Mouse (Mus musculus) embryonic fibroblast, embryonic 13.5 days (primary cell): Measurements from ENCODE around the gene Zp3r. TPM values are rescaled to one million over a fixed set of nuclear protein-coding genes. Genes with fewer than 3 reads are reported as not detected.
"Not testable (repeated sequence)": the region's sequence is repeated elsewhere in the genome, so short reads cannot be mapped to it uniquely, and the experiment has no call there.

Source experiments
- H3K27ac ChIP-seq: 2 replicates; pipeline ENCODE4 v1.5.1; 2012; ENCODE audit warnings: low read length, control low read depth, inconsistent platforms; ENCODE audit not compliant: insufficient read depth
- H3K4me1 ChIP-seq: 2 replicates; pipeline ENCODE4 v1.6.1; 2011; ENCODE audit warnings: low read length; ENCODE audit not compliant: control insufficient read depth, insufficient read depth
- H3K4me3 ChIP-seq: 2 replicates; pipeline ENCODE4 v1.5.1; 2011; ENCODE audit warnings: mild to moderate bottlenecking, control low read depth, low read length; ENCODE audit not compliant: insufficient read depth
- CTCF ChIP-seq: IDR thresholded peaks from 2 replicates; pipeline ENCODE4 v1.5.1; 2011; ENCODE audit warnings: mild to moderate bottlenecking, control low read depth, low read length, moderate library complexity, borderline replicate concordance; ENCODE audit not compliant: insufficient read depth
- POLR2A ChIP-seq: IDR thresholded peaks from 2 replicates; pipeline ENCODE4 v1.6.1; 2011; ENCODE audit warnings: low read depth, mild to moderate bottlenecking, control low read depth, low read length, moderate library complexity
- polyA plus RNA-seq: library from polyadenylated mRNA; stranded (reverse); fragments of >200 nt; gene quantifications from 2 replicates; pipeline ENCODE4 v1.2.4, GENCODE M21; 2011; ENCODE audit warnings: low read depth; ENCODE audit not compliant: missing spikeins, insufficient read length

Gene Zp3r
- not detected in 2 replicates for polyA plus RNA-seq

GRCm38 (mm10) chr1:130629521-130629920, at the start of gene Zp3r:
Gene Zp3r, minus strand, starts transcription at chr1:130629621.
- H3K27ac ChIP-seq, result no peak within 1 kb of the TSS
- no peak within 1 kb of the TSS for H3K4me3 ChIP-seq
- TF ChIP-seq POLR2A (no peak), CTCF (no peak)
- H3K4me1 ChIP-seq, result no peaks in the 10 kb centered on the region

GRCm38 (mm10) chr1:130678551-130678950, 49.1 kb upstream of the Zp3r start:
- TF ChIP-seq POLR2A (no peak), CTCF (no peak)

GRCm38 (mm10) chr1:130663576-130663975, 34.2 kb upstream of the Zp3r start:
- H3K27ac ChIP-seq, H3K4me1 ChIP-seq, H3K4me3 ChIP-seq: not testable (repeated sequence)

More at GRCm38 (mm10) chr1:130678551-130678950, 49.1 kb upstream of the Zp3r start:
- no peaks in the 10 kb centered on the region for H3K4me1 ChIP-seq
- no peak overlapping the region for H3K27ac ChIP-seq
- no peak overlapping the region for H3K4me3 ChIP-seq

GRCm38 (mm10) chr1:130661454-130661853, 32.0 kb upstream of the Zp3r start, which contains the start of gene C4bp:
Gene C4bp, minus strand, starts transcription at chr1:130661632.
- H3K27ac ChIP-seq, result no peak within 1 kb of the TSS
- no peaks in the 10 kb centered on the region for H3K4me1 ChIP-seq
- H3K4me3 ChIP-seq, result no peak within 1 kb of the TSS
- TF ChIP-seq CTCF (no peak), POLR2A (no peak)

DNA sequence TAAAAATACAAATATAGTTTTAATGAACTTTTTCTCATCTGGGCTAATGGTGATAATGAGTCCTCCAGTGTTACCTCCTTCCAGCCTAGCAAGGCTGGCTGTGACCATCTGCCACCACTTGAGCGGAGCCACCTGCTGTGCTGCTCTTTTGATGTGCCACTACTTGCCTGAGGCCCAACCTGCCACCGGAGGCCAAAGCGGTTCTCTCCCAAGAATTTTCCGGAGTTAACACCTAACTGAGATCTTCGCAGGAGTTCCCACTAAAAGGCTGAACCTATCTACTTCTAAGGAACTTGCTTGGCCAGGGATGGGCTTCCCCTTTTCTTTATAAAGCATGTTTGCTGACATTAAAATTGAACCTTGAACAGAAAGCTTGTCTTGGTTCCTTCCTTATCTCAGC, 30.2 kb upstream of the Zp3r start:
- H3K27ac ChIP-seq, H3K4me3 ChIP-seq, H3K4me1 ChIP-seq: not testable (repeated sequence)

- Histone ChIP-seq H3K4me3 (no peak overlapping the region), H3K27ac (no peak overlapping the region), H3K4me1 (no peaks in the 10 kb centered on the region)
- TF ChIP-seq POLR2A (no peak), CTCF (no peak)
Observed at GRCm38 (mm10) chr1:130644103-130644502, 14.7 kb upstream of the Zp3r start.

DNA sequence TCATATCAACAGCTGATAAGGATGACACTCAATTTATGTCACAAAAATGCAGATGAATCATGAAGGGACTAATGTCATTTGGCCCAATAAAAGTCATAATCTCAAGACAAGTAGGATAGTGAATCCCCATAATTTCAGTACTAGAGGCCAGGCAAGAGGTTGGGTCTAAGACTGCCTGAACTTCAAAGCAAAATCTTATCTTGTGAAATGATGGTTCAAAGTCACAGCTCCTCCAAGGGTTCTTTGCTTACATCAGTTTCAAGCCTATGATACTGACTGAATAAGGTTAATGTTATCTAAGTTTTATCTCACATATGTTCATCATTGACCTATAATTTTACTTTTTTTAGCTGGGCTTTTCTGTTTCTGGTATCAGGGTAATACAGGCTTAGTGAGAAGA, 11.5 kb upstream of the Zp3r start:
- no peak for TF ChIP-seq POLR2A
- no peak for TF ChIP-seq CTCF
- Histone ChIP-seq H3K4me3 (no peak overlapping the region), H3K27ac (no peak overlapping the region), H3K4me1 (no peaks in the 10 kb centered on the region)

GRCm38 (mm10) chr1:130633761-130634410, 4.5 kb upstream of the Zp3r start:
- Histone ChIP-seq H3K27ac (no peak overlapping the region), H3K4me3 (no peak overlapping the region), H3K4me1 (no peaks in the 10 kb centered on the region)
- TF ChIP-seq POLR2A (no peak), CTCF (peak; percentile 83)

DNA sequence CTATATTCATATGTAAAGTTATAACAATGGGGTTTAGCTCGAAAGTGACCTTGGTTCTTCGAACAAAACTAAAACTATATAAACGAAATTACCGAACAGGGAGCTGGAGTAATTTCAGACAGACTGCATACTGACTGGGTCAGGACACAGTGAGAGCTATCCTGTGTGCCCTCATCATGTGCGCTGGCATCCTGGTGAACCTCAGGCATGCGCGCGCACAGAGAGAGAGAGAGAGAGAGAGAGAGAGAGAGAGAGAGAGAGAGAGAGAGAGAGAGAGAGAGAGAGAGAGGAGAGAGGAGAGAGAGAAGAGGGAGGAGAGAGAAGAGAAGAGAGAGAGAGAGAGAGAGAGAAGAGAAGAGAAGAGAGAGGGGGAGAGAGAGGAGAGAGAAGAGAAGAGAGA, 3.9 kb upstream of the Zp3r start:
- H3K4me3 ChIP-seq, result no peak overlapping the region

DNA sequence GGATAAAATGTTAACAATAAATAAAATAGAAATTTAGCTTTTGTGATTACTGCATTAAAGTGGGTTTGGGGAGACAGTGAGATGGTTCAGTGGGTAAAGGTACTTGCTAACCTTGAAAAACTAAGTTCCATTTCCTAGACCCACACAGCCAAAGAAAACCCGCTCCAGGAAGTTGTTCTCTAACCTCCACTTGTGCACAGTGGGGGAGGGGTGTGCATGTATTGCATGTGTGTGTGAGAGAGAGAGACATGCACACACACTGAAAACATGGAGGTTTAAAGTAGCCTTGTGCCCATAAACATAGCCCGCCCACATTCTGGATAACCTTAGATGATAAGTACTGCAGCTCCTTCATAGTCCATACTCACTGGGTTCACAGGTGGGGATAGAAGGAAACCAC, 33.1 kb downstream of the Zp3r start:
- Histone ChIP-seq H3K27ac (no peak overlapping the region), H3K4me3 (no peak overlapping the region), H3K4me1 (no peaks in the 10 kb centered on the region)
- TF ChIP-seq POLR2A (no peak), CTCF (no peak)

More for the DNA sequence above, 3.9 kb upstream of the Zp3r start:
- no peaks in the 10 kb centered on the region for H3K4me1 ChIP-seq
- no peak overlapping the region for H3K27ac ChIP-seq
- TF ChIP-seq CTCF (no peak), POLR2A (no peak)

GRCm38 (mm10) chr1:130588659-130589058, 40.8 kb downstream of the Zp3r start:
- Histone ChIP-seq H3K4me1 (no peaks in the 10 kb centered on the region), H3K4me3 (no peak overlapping the region), H3K27ac (no peak overlapping the region)
- no peak for TF ChIP-seq CTCF
- no peak for TF ChIP-seq POLR2A
